Mouse (Mus musculus): Measurements from ENCODE around the gene Parva. TPM values are rescaled to one million over a fixed set of nuclear protein-coding genes. Genes with fewer than 3 reads are reported as not detected.
A peak's percentile ranks its signal among the peaks of the same experiment; 100 is the strongest.

Parva gene
- polyA plus RNA-seq, 1 experiment = 78.3 TPM

- WGBS = 49% methylated on average over 10 of the region's 10 CpGs
- TF ChIP-seq POLR2A (IDR thresholded peaks at IDR 0.05; ENCODE audit: low read depth, low read length) (no peak), CTCF (conservative IDR thresholded peaks at IDR 0.05; ENCODE audit: insufficient read depth, insufficient read length, low read depth, low read length) (no peak)
- Histone ChIP-seq H3K27me3 (replicated peaks; ENCODE audit: control insufficient read depth, insufficient read depth, low read length) (no peaks in the 10 kb centered on the region), H3K4me1 (ENCODE audit: control insufficient read depth, insufficient read depth, low read length) (peaks cover 4% of the 10 kb centered on the region; the same call in 1 of the 2 replicates), H3K36me3 (ENCODE audit: control insufficient read depth, insufficient read depth, low read length) (no peaks in the 10 kb centered on the region), H3K27ac (ENCODE audit: insufficient read depth, low read depth, low read length) (no peak overlapping the region; the same call in 1 of the 2 replicates), H3K4me3 (ENCODE audit: insufficient read depth, low read depth, low read length) (no peak overlapping the region)
- peak; percentile 89 for DNase-seq
Measured at GRCm38 (mm10) chr7:112614791-112615668, 187.7 kb downstream of the Parva start.

GRCm38 (mm10) chr7:112620322-112621179 is 193.2 kb downstream of the Parva start:
- peak overlapping the region; percentile 38; the same call in 1 of the 2 replicates for H3K4me3 ChIP-seq (ENCODE audit: insufficient read depth, low read depth, low read length)
- no peak for DNase-seq
- H3K27ac ChIP-seq (ENCODE audit: insufficient read depth, low read depth, low read length) = no peak overlapping the region
- H3K36me3 ChIP-seq (ENCODE audit: control insufficient read depth, insufficient read depth, low read length) = no peaks in the 10 kb centered on the region
- TF ChIP-seq POLR2A (IDR thresholded peaks at IDR 0.05; ENCODE audit: low read depth, low read length) (no peak), CTCF (conservative IDR thresholded peaks at IDR 0.05; ENCODE audit: insufficient read depth, insufficient read length, low read depth, low read length) (no peak)
- H3K4me1 ChIP-seq (ENCODE audit: control insufficient read depth, insufficient read depth, low read length) = no peaks in the 10 kb centered on the region
- 64% methylated on average over 22 of the region's 22 CpGs for WGBS
- no peaks in the 10 kb centered on the region for H3K27me3 ChIP-seq (replicated peaks; ENCODE audit: control insufficient read depth, insufficient read depth, low read length)

GRCm38 (mm10) chr7:112627481-112627880 is 200.2 kb downstream of the Parva start:
- WGBS = 74% methylated on average over 4 of the region's 4 CpGs
- DNase-seq = no peak
- Histone ChIP-seq H3K4me1 (ENCODE audit: control insufficient read depth, insufficient read depth, low read length) (no peaks in the 10 kb centered on the region), H3K27ac (ENCODE audit: insufficient read depth, low read depth, low read length) (no peak overlapping the region), H3K36me3 (ENCODE audit: control insufficient read depth, insufficient read depth, low read length) (no peaks in the 10 kb centered on the region), H3K4me3 (ENCODE audit: insufficient read depth, low read depth, low read length) (no peak overlapping the region), H3K27me3 (replicated peaks; ENCODE audit: control insufficient read depth, insufficient read depth, low read length) (no peaks in the 10 kb centered on the region)
- TF ChIP-seq POLR2A (IDR thresholded peaks at IDR 0.05; ENCODE audit: low read depth, low read length) (no peak), CTCF (conservative IDR thresholded peaks at IDR 0.05; ENCODE audit: insufficient read depth, insufficient read length, low read depth, low read length) (no peak)

GRCm38 (mm10) chr7:112634505-112635213 is 207.4 kb downstream of the Parva start:
- no peak overlapping the region for H3K27ac ChIP-seq (ENCODE audit: insufficient read depth, low read depth, low read length)
- peak; percentile 6 for DNase-seq
- no peak overlapping the region for H3K4me3 ChIP-seq (ENCODE audit: insufficient read depth, low read depth, low read length)
- H3K4me1 ChIP-seq (ENCODE audit: control insufficient read depth, insufficient read depth, low read length) = no peaks in the 10 kb centered on the region
- TF ChIP-seq POLR2A (IDR thresholded peaks at IDR 0.05; ENCODE audit: low read depth, low read length) (no peak), CTCF (conservative IDR thresholded peaks at IDR 0.05; ENCODE audit: insufficient read depth, insufficient read length, low read depth, low read length) (no peak)
- H3K36me3 ChIP-seq (ENCODE audit: control insufficient read depth, insufficient read depth, low read length) = no peaks in the 10 kb centered on the region
- no peaks in the 10 kb centered on the region for H3K27me3 ChIP-seq (replicated peaks; ENCODE audit: control insufficient read depth, insufficient read depth, low read length)
- 77% methylated on average over 10 of the region's 10 CpGs for WGBS

- Histone ChIP-seq H3K4me3 (ENCODE audit: insufficient read depth, low read depth, low read length) (no peak overlapping the region), H3K4me1 (ENCODE audit: control insufficient read depth, insufficient read depth, low read length) (no peaks in the 10 kb centered on the region), H3K27me3 (replicated peaks; ENCODE audit: control insufficient read depth, insufficient read depth, low read length) (no peaks in the 10 kb centered on the region), H3K27ac (ENCODE audit: insufficient read depth, low read depth, low read length) (no peak overlapping the region), H3K36me3 (ENCODE audit: control insufficient read depth, insufficient read depth, low read length) (no peaks in the 10 kb centered on the region)
- no peak for DNase-seq
- no peak for TF ChIP-seq POLR2A (IDR thresholded peaks at IDR 0.05; ENCODE audit: low read depth, low read length)
- TF ChIP-seq CTCF (conservative IDR thresholded peaks at IDR 0.05; ENCODE audit: insufficient read depth, insufficient read length, low read depth, low read length) = no peak
- 94% methylated on average over 2 of the region's 2 CpGs for WGBS
Measured at GRCm38 (mm10) chr7:112635936-112636335, 208.6 kb downstream of the Parva start.

Other genes with a start within 250 kb of the Parva start
- 6.6 and 7.3 TPM in 2 replicates for gene Mical2, start 201.6 kb upstream of the Parva start, polyA plus RNA-seq (2012; rRNA removed)